Mouse (Mus musculus): ENCODE measurements around the gene Ppp1r27. TPM values are rescaled to one million over a fixed set of nuclear protein-coding genes. Genes with fewer than 3 reads are reported as not detected.

Ppp1r27 gene
- polyA plus RNA-seq, 1 experiment = 0.12 TPM

DNA sequence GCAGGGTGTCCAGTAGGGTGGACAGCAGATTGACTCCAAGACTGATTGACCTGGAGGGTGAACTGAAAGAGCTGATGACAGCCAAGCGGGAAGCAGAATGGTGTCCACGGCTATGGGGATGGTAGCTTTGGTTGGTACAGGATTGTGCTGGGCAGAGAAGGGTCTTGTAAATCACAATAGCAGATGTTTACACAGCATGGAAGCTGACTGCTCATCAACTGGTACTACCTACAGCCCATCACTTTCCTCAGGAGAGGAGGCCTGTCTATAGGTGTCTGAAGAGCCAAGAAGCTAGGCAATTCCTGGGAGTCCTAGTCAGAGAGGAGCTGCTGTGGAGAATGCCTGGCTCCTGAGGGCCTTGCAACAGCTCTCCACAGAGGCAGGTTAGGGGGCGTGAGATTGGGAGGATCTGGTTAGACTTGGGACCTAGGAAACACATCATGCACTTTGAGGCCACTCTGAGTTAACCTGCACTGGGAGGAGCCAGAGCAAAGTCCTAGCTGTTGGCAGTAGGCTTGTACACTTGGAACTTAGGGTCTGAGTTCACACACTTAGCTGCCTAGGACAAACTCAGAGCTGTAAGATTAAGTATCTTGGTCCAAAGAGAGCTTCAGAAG lies 25.5 kb upstream of the Ppp1r27 start:
- Histone ChIP-seq H3K4me3 (ENCODE audit: insufficient read depth, poor library complexity, severe bottlenecking) (no peak overlapping the region), H3K79me2 (ENCODE audit: control insufficient read depth, insufficient read depth) (peaks cover 69% of the 10 kb centered on the region), H3ac (ENCODE audit: control insufficient read depth, insufficient read length, low read depth) (no peak overlapping the region), H3K27me3 (ENCODE audit: control insufficient read depth, insufficient read depth, insufficient read length) (no peaks in the 10 kb centered on the region), H3K79me3 (ENCODE audit: low read depth) (peaks cover 36% of the 10 kb centered on the region), H3K36me3 (ENCODE audit: control insufficient read depth, insufficient read depth) (peaks cover 43% of the 10 kb centered on the region)
- no peak for TF ChIP-seq FOSL1 (IDR thresholded peaks at IDR 0.05; ENCODE audit: insufficient read depth, low read length, poor library complexity, severe bottlenecking)
- TF ChIP-seq MAX (IDR thresholded peaks at IDR 0.05) = no peak
- no peak for TF ChIP-seq MYOG (IDR thresholded peaks at IDR 0.05; ENCODE audit: control insufficient read depth, extremely low read depth, insufficient read length)
- no peak for TF ChIP-seq USF1 (IDR thresholded peaks at IDR 0.05; ENCODE audit: low read depth)
- no peak for TF ChIP-seq MYOD1 (IDR thresholded peaks at IDR 0.05; ENCODE audit: control insufficient read depth, insufficient read length, low read depth)

DNA sequence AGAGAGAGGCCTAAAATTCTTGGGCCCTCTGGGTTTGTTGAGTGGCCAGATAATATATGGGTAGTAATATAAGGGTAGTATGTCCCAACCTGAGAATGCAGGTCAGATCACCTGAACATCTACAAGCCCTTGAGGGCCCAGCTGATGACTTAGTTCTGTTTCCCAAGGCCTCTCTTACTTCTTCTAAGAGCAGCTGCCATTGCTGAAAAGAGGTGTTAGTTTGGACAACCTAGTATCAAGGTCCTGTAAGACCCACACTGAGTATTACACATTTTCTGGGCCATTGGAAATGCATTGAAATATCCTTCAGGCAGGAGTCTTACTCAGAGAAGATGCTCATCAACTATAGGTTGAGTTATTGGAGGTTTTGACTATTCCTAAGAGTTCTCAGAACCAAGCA lies 25.0 kb upstream of the Ppp1r27 start:
- Histone ChIP-seq H3K4me3 (ENCODE audit: insufficient read depth, poor library complexity, severe bottlenecking) (no peak overlapping the region), H3K36me3 (ENCODE audit: control insufficient read depth, insufficient read depth) (peaks cover 49% of the 10 kb centered on the region), H3ac (ENCODE audit: control insufficient read depth, insufficient read length, low read depth) (no peak overlapping the region), H3K79me3 (ENCODE audit: low read depth) (peaks cover 40% of the 10 kb centered on the region), H3K79me2 (ENCODE audit: control insufficient read depth, insufficient read depth) (peaks cover 69% of the 10 kb centered on the region), H3K27me3 (ENCODE audit: control insufficient read depth, insufficient read depth, insufficient read length) (no peaks in the 10 kb centered on the region)
- no peak for TF ChIP-seq MAX (IDR thresholded peaks at IDR 0.05)

DNA sequence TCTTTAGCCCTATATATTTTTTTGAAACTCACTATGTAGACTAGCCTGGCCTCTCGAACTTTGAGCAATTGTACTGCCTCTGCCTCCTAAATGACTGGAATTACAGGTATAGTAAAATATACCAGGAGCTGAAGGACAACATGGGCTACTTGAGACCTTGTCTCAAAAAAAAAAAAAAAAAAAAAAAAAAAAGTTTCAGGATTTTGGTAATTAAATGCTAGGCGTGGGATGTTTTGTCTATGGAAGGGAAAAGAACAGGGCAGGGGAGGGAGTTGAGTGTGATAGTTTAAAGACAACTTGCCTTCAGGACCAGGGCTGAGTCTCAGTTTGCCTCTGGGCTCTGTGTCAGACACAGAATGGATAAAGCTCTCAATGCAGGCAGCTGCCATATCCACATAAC lies 24.1 kb upstream of the Ppp1r27 start:
- Histone ChIP-seq H3K36me3 (ENCODE audit: control insufficient read depth, insufficient read depth) (peaks cover 57% of the 10 kb centered on the region), H3K79me2 (ENCODE audit: control insufficient read depth, insufficient read depth) (peaks cover 69% of the 10 kb centered on the region), H3K27me3 (ENCODE audit: control insufficient read depth, insufficient read depth, insufficient read length) (no peaks in the 10 kb centered on the region), H3K4me3 (ENCODE audit: insufficient read depth, poor library complexity, severe bottlenecking) (no peak overlapping the region), H3ac (ENCODE audit: control insufficient read depth, insufficient read length, low read depth) (no peak overlapping the region), H3K79me3 (ENCODE audit: low read depth) (peaks cover 39% of the 10 kb centered on the region)
- TF ChIP-seq MYOG (IDR thresholded peaks at IDR 0.05; ENCODE audit: control insufficient read depth, extremely low read depth, insufficient read length) = no peak
- TF ChIP-seq CTCF (IDR thresholded peaks at IDR 0.05; ENCODE audit: control insufficient read depth, insufficient read depth, insufficient read length) = no peak
- TF ChIP-seq CEBPB (IDR thresholded peaks at IDR 0.05; ENCODE audit: low read depth) = no peak
- TF ChIP-seq USF1 (IDR thresholded peaks at IDR 0.05; ENCODE audit: low read depth) = no peak
- no peak for TF ChIP-seq MYOD1 (IDR thresholded peaks at IDR 0.05; ENCODE audit: control insufficient read depth, insufficient read length, low read depth)

DNA sequence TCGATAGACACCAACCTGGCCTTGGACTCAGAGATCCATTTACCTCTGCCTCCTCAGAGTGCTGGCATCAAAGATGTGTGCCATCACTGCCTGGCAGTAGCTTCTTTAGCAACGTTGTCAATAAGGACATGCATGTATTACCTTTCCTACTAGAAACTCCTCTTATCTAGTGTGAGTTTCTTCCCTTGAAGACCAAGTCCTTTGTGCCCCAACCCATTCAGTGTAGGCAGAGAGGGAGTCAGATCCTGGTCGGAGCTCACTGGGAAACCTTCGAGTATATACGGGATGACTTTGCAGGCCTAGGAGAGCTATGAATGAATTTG lies 23.3 kb upstream of the Ppp1r27 start:
- TF ChIP-seq MAX (IDR thresholded peaks at IDR 0.05) = no peak
- no peak for TF ChIP-seq MYOG (IDR thresholded peaks at IDR 0.05; ENCODE audit: control insufficient read depth, extremely low read depth, insufficient read length)
- TF ChIP-seq USF1 (IDR thresholded peaks at IDR 0.05; ENCODE audit: low read depth) = no peak
- TF ChIP-seq MYOD1 (IDR thresholded peaks at IDR 0.05; ENCODE audit: control insufficient read depth, insufficient read length, low read depth) = no peak
- TF ChIP-seq FOSL1 (IDR thresholded peaks at IDR 0.05; ENCODE audit: insufficient read depth, low read length, poor library complexity, severe bottlenecking) = no peak
- no peak for TF ChIP-seq CTCF (IDR thresholded peaks at IDR 0.05; ENCODE audit: control insufficient read depth, insufficient read depth, insufficient read length)
- no peak for TF ChIP-seq CEBPB (IDR thresholded peaks at IDR 0.05; ENCODE audit: low read depth)
- Histone ChIP-seq H3K36me3 (ENCODE audit: control insufficient read depth, insufficient read depth) (peaks cover 53% of the 10 kb centered on the region), H3K79me2 (ENCODE audit: control insufficient read depth, insufficient read depth) (peaks cover 66% of the 10 kb centered on the region), H3K79me3 (ENCODE audit: low read depth) (peaks cover 35% of the 10 kb centered on the region), H3ac (ENCODE audit: control insufficient read depth, insufficient read length, low read depth) (peak overlapping the region; percentile 61), H3K27me3 (ENCODE audit: control insufficient read depth, insufficient read depth, insufficient read length) (no peaks in the 10 kb centered on the region), H3K4me3 (ENCODE audit: insufficient read depth, poor library complexity, severe bottlenecking) (peak overlapping the region; percentile 89)

DNA sequence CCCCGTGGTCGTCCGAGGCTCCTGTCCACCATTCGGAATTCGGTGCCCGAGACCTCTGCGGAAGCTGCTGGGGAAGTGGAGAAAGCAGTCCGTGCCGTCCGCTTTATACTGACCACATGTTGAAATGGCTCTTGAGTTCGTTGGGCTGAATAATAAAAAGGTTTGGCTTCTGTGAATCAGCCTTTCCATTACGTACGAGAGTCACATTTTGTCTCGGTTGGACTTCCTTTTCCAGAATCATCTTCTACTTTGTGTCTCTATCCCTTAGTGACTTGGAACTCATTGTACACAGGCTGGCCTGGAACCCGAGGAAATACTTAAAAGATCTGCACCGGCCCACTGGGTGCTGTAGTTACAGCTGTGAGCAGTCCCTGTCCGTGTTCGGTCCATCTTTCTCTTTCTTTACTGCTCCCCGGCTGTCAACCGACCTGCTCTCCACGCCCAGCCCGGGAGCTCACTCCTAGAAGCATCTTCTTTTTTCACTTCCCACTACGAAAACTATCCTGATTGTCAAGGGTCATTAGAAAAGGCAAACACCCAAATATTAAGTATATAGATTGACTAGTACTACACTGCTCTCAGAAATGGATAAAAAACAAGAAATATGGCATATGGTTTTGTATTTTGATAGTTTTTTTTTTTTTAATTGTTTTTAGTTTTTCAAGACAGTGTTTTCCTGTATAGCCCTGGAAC lies 22.8 kb upstream of the Ppp1r27 start:
- Histone ChIP-seq H3K79me2 (ENCODE audit: control insufficient read depth, insufficient read depth) (peaks cover 63% of the 10 kb centered on the region), H3K36me3 (ENCODE audit: control insufficient read depth, insufficient read depth) (peaks cover 49% of the 10 kb centered on the region), H3K4me3 (ENCODE audit: insufficient read depth, poor library complexity, severe bottlenecking) (peak overlapping the region; percentile 89), H3ac (ENCODE audit: control insufficient read depth, insufficient read length, low read depth) (peak overlapping the region; percentile 94), H3K79me3 (ENCODE audit: low read depth) (peaks cover 30% of the 10 kb centered on the region), H3K27me3 (ENCODE audit: control insufficient read depth, insufficient read depth, insufficient read length) (no peaks in the 10 kb centered on the region)
- no peak for TF ChIP-seq CEBPB (IDR thresholded peaks at IDR 0.05; ENCODE audit: low read depth)
- TF ChIP-seq MYOG (IDR thresholded peaks at IDR 0.05; ENCODE audit: control insufficient read depth, extremely low read depth, insufficient read length) = no peak
- TF ChIP-seq FOSL1 (IDR thresholded peaks at IDR 0.05; ENCODE audit: insufficient read depth, low read length, poor library complexity, severe bottlenecking) = no peak
- no peak for TF ChIP-seq MAX (IDR thresholded peaks at IDR 0.05)
- no peak for TF ChIP-seq USF1 (IDR thresholded peaks at IDR 0.05; ENCODE audit: low read depth)
- TF ChIP-seq MYOD1 (IDR thresholded peaks at IDR 0.05; ENCODE audit: control insufficient read depth, insufficient read length, low read depth) = no peak

Data from C2C12 (cell line).